Mouse (Mus musculus) MEL (cell line): ENCODE results near the gene Prdm1. TPM values are rescaled to one million over a fixed set of nuclear protein-coding genes. Genes with fewer than 3 reads are reported as not detected.

ENCODE experiments used
- DNase-seq: peaks from one replicate; pipeline ENCODE4 v3.0.0; 2011; ENCODE audit warnings: low read depth, low spot score
- H3K27ac ChIP-seq: 2 replicates; pipeline ENCODE4 v1.5.1; 2012; ENCODE audit warnings: low read depth, mild to moderate bottlenecking, control low read depth, low read length, moderate library complexity; ENCODE audit not compliant: control insufficient read depth
- H3K27me3 ChIP-seq, 2 experiments: fragments of 150-350 bp in 1 of 2; sonication (generic) in 1 of 2; 2 replicates each; pipeline ENCODE4 v1.6.1; 2012; ENCODE audit warnings: low read length in 2 of 2, mild to moderate bottlenecking in 2 of 2, improper control_type of control experiment in 1 of 2, moderate library complexity in 1 of 2; ENCODE audit not compliant: insufficient read depth in 2 of 2, control insufficient read depth in 1 of 2
- H3K36me3 ChIP-seq, 2 experiments: 2 replicates each; pipeline ENCODE4 v1.6.1; 2012 to 2014; ENCODE audit warnings: low read length in 2 of 2, improper control_type of control experiment in 1 of 2, inconsistent platforms in 1 of 2, mild to moderate bottlenecking in 1 of 2; ENCODE audit not compliant: insufficient read depth in 2 of 2, control insufficient read depth in 1 of 2
- H3K4me1 ChIP-seq, 2 experiments: fragments of 150-350 bp in 1 of 2; sonication (generic) in 1 of 2; 2 replicates each; pipeline ENCODE4 v1.6.1; 2012; ENCODE audit warnings: low read length in 2 of 2, improper control_type of control experiment in 1 of 2, mild to moderate bottlenecking in 1 of 2; ENCODE audit not compliant: insufficient read depth in 2 of 2, control insufficient read depth in 1 of 2
- H3K4me3 ChIP-seq, 2 experiments: fragments of 150-350 bp in 1 of 2; sonication (generic) in 1 of 2; 2 replicates each; pipeline ENCODE4 v1.5.1; 2012; ENCODE audit warnings: low read depth in 2 of 2, low read length in 2 of 2, mild to moderate bottlenecking in 2 of 2, moderate library complexity in 2 of 2, control low read depth in 1 of 2, improper control_type of control experiment in 1 of 2; ENCODE audit not compliant: control insufficient read depth in 1 of 2, insufficient read depth in 1 of 2
- H3K79me2 ChIP-seq: 2 replicates; pipeline ENCODE4 v1.6.1; 2012; ENCODE audit warnings: mild to moderate bottlenecking, low read length, moderate library complexity; ENCODE audit not compliant: control insufficient read depth, poor library complexity, insufficient read depth
- H3K9ac ChIP-seq: 2 replicates; pipeline ENCODE4 v1.6.1; 2012; ENCODE audit warnings: low read depth, mild to moderate bottlenecking, control low read depth, low read length, moderate library complexity; ENCODE audit not compliant: control insufficient read depth, poor library complexity, severe bottlenecking
- H3K9me3 ChIP-seq: fragments of 150-350 bp; sonication (generic); replicated peaks from 2 replicates; pipeline ENCODE4 v1.6.1; 2012; ENCODE audit warnings: mild to moderate bottlenecking, low read length, improper control_type of control experiment, moderate library complexity; ENCODE audit not compliant: insufficient read depth
- CTCF ChIP-seq, 3 experiments: IDR thresholded peaks in 2 of 3; conservative IDR thresholded peaks in 1 of 3; 2 replicates each; pipeline ENCODE4 v1.5.1; 2011 to 2012; ENCODE audit warnings: low read length in 3 of 3, low read depth in 2 of 3, mild to moderate bottlenecking in 2 of 3, improper control_type of control experiment in 1 of 3, inconsistent platforms in 1 of 3, mixed read lengths in 1 of 3, moderate library complexity in 1 of 3; ENCODE audit not compliant: control insufficient read depth in 1 of 3, insufficient read depth in 1 of 3, poor library complexity in 1 of 3, severe bottlenecking in 1 of 3
- KAT2A ChIP-seq: conservative IDR thresholded peaks from 2 replicates; pipeline ENCODE4 v1.6.1; 2012; ENCODE audit warnings: low read depth, low read length, improper control_type of control experiment, inconsistent platforms
- MAZ ChIP-seq: IDR thresholded peaks from 2 replicates; pipeline ENCODE4 v1.6.1; 2012; ENCODE audit warnings: low read depth, mild to moderate bottlenecking, inconsistent platforms, low read length, improper control_type of control experiment
- MEF2A ChIP-seq: IDR thresholded peaks from 2 replicates; pipeline ENCODE4 v1.6.1; 2014; ENCODE audit warnings: low read depth, mild to moderate bottlenecking, inconsistent platforms, low read length, improper control_type of control experiment; ENCODE audit not compliant: poor library complexity, insufficient replicate concordance, severe bottlenecking; ENCODE audit errors: extremely low read depth
- RAD21 ChIP-seq: IDR thresholded peaks from 2 replicates; pipeline ENCODE4 v1.6.1; 2011; ENCODE audit warnings: mild to moderate bottlenecking, low read depth, low read length, improper control_type of control experiment
- SMC3 ChIP-seq: IDR thresholded peaks from 2 replicates; pipeline ENCODE4 v1.6.1; 2011; ENCODE audit warnings: low read depth, low read length, improper control_type of control experiment
- TBP ChIP-seq: IDR thresholded peaks from 2 replicates; pipeline ENCODE4 v1.8.0; 2011; ENCODE audit warnings: low read depth, low read length, improper control_type of control experiment
- TCF12 ChIP-seq: IDR thresholded peaks from 2 replicates; pipeline ENCODE4 v1.6.1; 2014; ENCODE audit warnings: low read depth, mild to moderate bottlenecking, inconsistent platforms, low read length, improper control_type of control experiment, moderate library complexity
- USF2 ChIP-seq, 2 experiments: IDR thresholded peaks; 2 replicates each; pipeline ENCODE4 v1.6.1; 2011 to 2012; ENCODE audit warnings: improper control_type of control experiment in 2 of 2, low read length in 2 of 2, borderline replicate concordance in 1 of 2, inconsistent platforms in 1 of 2, low read depth in 1 of 2, mild to moderate bottlenecking in 1 of 2; ENCODE audit not compliant: insufficient read depth in 1 of 2
- ZC3H11A ChIP-seq: IDR thresholded peaks from 2 replicates; pipeline ENCODE4 v1.6.1; 2012; ENCODE audit warnings: low read depth, mild to moderate bottlenecking, inconsistent platforms, low read length, improper control_type of control experiment
- ZNF384 ChIP-seq: IDR thresholded peaks from 2 replicates; pipeline ENCODE4 v1.6.1; 2012; ENCODE audit warnings: low read depth, mild to moderate bottlenecking, inconsistent platforms, low read length, improper control_type of control experiment
- polyA plus RNA-seq, 2 experiments: library from polyadenylated mRNA; stranded (reverse) in 1 of 2; unstranded in 1 of 2; fragments of >175 nt in 1 of 2; fragments of >200 nt in 1 of 2; gene quantifications; 2 replicates each; pipeline versions ENCODE4 v1.2.1 to v1.2.4; 2012; ENCODE audit warnings: low replicate concordance in 2 of 2, low read depth in 1 of 2; ENCODE audit not compliant: insufficient read length in 2 of 2, insufficient read depth in 1 of 2, missing spikeins in 1 of 2
- total RNA-seq: library from RNA; depleted of rRNA; stranded (reverse); fragments of 300-350 nt; gene quantifications from 2 replicates; pipeline ENCODE4 v1.2.3, GENCODE M21; 2012

Prdm1 gene
- total and polyA plus RNA-seq, 3 experiments = 0.14 TPM; not detected in 2

GRCm38 (mm10) chr10:44457791-44458533 is 70.3 kb downstream of the Prdm1 start:
- H3K9ac ChIP-seq = peak overlapping the region; percentile 54
- H3K36me3 ChIP-seq = peaks cover 0 to 6% of the 10 kb centered on the region in 2 experiments; a peak in 1 of 4 replicates
- no peaks in the 10 kb centered on the region for H3K9me3 ChIP-seq
- peaks cover 0 to 5% of the 10 kb centered on the region in 2 experiments; a peak in 3 of 4 replicates for H3K4me1 ChIP-seq
- peak overlapping the region; percentile 70 to 71 for H3K4me3 ChIP-seq
- H3K79me2 ChIP-seq = no peaks in the 10 kb centered on the region
- TF ChIP-seq USF2 (IDR thresholded peaks at IDR 0.05; ENCODE audit: borderline replicate concordance in 1 of 2, insufficient read depth in 1 of 2, low read depth in 1 of 2, low read length in 2 of 2) = no peak
- 0 out of 2 replicates have a peak, but pooled peaks have one; percentile 11 for TF ChIP-seq MAZ
- peak; percentile 89 for TF ChIP-seq ZNF384
- TF ChIP-seq, all 39 proteins: peak for 2
- DNase-seq = peak; percentile 38
- Histone ChIP-seq H3K27me3 (peaks cover 0 to 2% of the 10 kb centered on the region in 2 experiments; a peak in 2 of 4 replicates), H3K27ac (no peak overlapping the region)

- H3K9ac ChIP-seq = no peak overlapping the region
- no peak overlapping the region for H3K4me3 ChIP-seq
- DNase-seq = no peak
Measured at GRCm38 (mm10) chr10:44456757-44457595, 71.3 kb downstream of the Prdm1 start.

GRCm38 (mm10) chr10:44454753-44455152 is 73.5 kb downstream of the Prdm1 start:
- no peak for DNase-seq
- Histone ChIP-seq H3K27ac (no peak overlapping the region), H3K4me3 (no peak overlapping the region), H3K79me2 (no peaks in the 10 kb centered on the region), H3K4me1 (peaks cover 0 to 5% of the 10 kb centered on the region in 2 experiments; a peak in 3 of 4 replicates), H3K36me3 (peaks cover 0 to 5% of the 10 kb centered on the region in 2 experiments; a peak in 1 of 4 replicates), H3K9ac (no peak overlapping the region)
- peak; percentile 58 for TF ChIP-seq RAD21
- TF ChIP-seq CTCF (IDR thresholded peaks at IDR 0.05 in 2 of 3, conservative IDR thresholded peaks at IDR 0.05 in 1 of 3; ENCODE audit: control insufficient read depth in 1 of 3, insufficient read depth in 1 of 3, low read depth in 2 of 3, low read length in 3 of 3, poor library complexity in 1 of 3, severe bottlenecking in 1 of 3) = peak in 1 of 3 experiments; percentile 39; a peak in 2 of 6 replicates
- no peak for TF ChIP-seq KAT2A
- TF ChIP-seq ZC3H11A = peak; percentile 53
- TF ChIP-seq SMC3 = peak; percentile 57
- TF ChIP-seq, all 39 proteins: peak for 4
- peaks cover 0 to 2% of the 10 kb centered on the region in 2 experiments; a peak in 2 of 4 replicates for H3K27me3 ChIP-seq
- no peaks in the 10 kb centered on the region for H3K9me3 ChIP-seq

More at GRCm38 (mm10) chr10:44456757-44457595, 71.3 kb downstream of the Prdm1 start:
- TF ChIP-seq TBP (no peak), MEF2A (no peak), TCF12 (no peak)
- H3K36me3 ChIP-seq = peaks cover 0 to 6% of the 10 kb centered on the region in 2 experiments; a peak in 1 of 4 replicates
- no peaks in the 10 kb centered on the region for H3K79me2 ChIP-seq
- H3K27ac ChIP-seq = no peak overlapping the region
- H3K27me3 ChIP-seq = peaks cover 0 to 2% of the 10 kb centered on the region in 2 experiments; a peak in 2 of 4 replicates
- H3K9me3 ChIP-seq = no peaks in the 10 kb centered on the region
- peaks cover 0 to 5% of the 10 kb centered on the region in 2 experiments; a peak in 3 of 4 replicates for H3K4me1 ChIP-seq
